Mouse (Mus musculus) CH12.LX (cell line): ENCODE results near the gene Vps33b. TPM values are rescaled to one million over a fixed set of nuclear protein-coding genes. Genes with fewer than 3 reads are reported as not detected.

ENCODE experiments used
- DNase-seq: peaks from one replicate; pipeline ENCODE4 v3.0.0-alpha.2; 2013; ENCODE audit errors: extremely low read depth
- H3K27ac ChIP-seq: 2 replicates; pipeline ENCODE4 v1.5.1; 2012; ENCODE audit warnings: low read depth, mild to moderate bottlenecking, control low read depth, moderate library complexity; ENCODE audit not compliant: insufficient read depth
- H3K27me3 ChIP-seq: replicated peaks from 2 replicates; pipeline ENCODE3; 2012; ENCODE audit warnings: inconsistent platforms
- H3K36me3 ChIP-seq, 2 experiments: replicated peaks in 1 of 2; 2 replicates each; pipeline versions ENCODE3 to v1.6.1; 2012; ENCODE audit warnings: inconsistent platforms in 1 of 2, low read length in 1 of 2, mild to moderate bottlenecking in 1 of 2, mixed read lengths in 1 of 2, moderate library complexity in 1 of 2; ENCODE audit not compliant: control insufficient read depth in 1 of 2, insufficient read depth in 1 of 2
- H3K4me1 ChIP-seq, 2 experiments: 2 replicates each; pipeline ENCODE4 v1.6.1; 2012; ENCODE audit warnings: inconsistent platforms in 1 of 2, moderate library complexity in 1 of 2; ENCODE audit not compliant: insufficient read depth in 2 of 2, control insufficient read depth in 1 of 2
- H3K4me2 ChIP-seq: 2 replicates; pipeline ENCODE4 v1.6.1; 2012; ENCODE audit warnings: low read depth, mild to moderate bottlenecking, control low read depth; ENCODE audit not compliant: poor library complexity, insufficient read depth, severe bottlenecking
- H3K4me3 ChIP-seq, 3 experiments: fragments of 150-350 bp in 1 of 3; sonication (generic) in 1 of 3; replicated peaks in 1 of 3; 2 replicates each; pipeline versions ENCODE3 to v1.5.1; 2011 to 2012; ENCODE audit warnings: low read depth in 2 of 3, low read length in 2 of 3, mild to moderate bottlenecking in 2 of 3, moderate library complexity in 2 of 3, control low read depth in 1 of 3, improper control_type of control experiment in 1 of 3, inconsistent platforms in 1 of 3, mixed read lengths in 1 of 3; ENCODE audit not compliant: poor library complexity in 1 of 3
- H3K79me2 ChIP-seq: replicated peaks from 2 replicates; pipeline ENCODE4 v1.6.1; 2012; ENCODE audit warnings: mild to moderate bottlenecking, moderate library complexity; ENCODE audit not compliant: control insufficient read depth, poor library complexity, insufficient read depth, severe bottlenecking; ENCODE audit errors: extremely low read depth
- H3K9ac ChIP-seq: 2 replicates; pipeline ENCODE4 v1.6.1; 2012; ENCODE audit warnings: low read depth, mild to moderate bottlenecking, control low read depth, moderate library complexity; ENCODE audit not compliant: insufficient read depth
- H3K9me3 ChIP-seq: replicated peaks from 2 replicates; pipeline ENCODE3; 2012; ENCODE audit warnings: low read length, inconsistent platforms, mixed read lengths
- BHLHE40 ChIP-seq: IDR thresholded peaks from 2 replicates; pipeline ENCODE4 v1.6.1; 2011; ENCODE audit warnings: mild to moderate bottlenecking, low read depth, low read length, improper control_type of control experiment
- CHD2 ChIP-seq: IDR thresholded peaks from 2 replicates; pipeline ENCODE4 v1.6.1; 2011; ENCODE audit warnings: low read length, improper control_type of control experiment
- CTCF ChIP-seq, 2 experiments: IDR thresholded peaks in 1 of 2; conservative IDR thresholded peaks in 1 of 2; 2 replicates each; pipeline ENCODE4 v1.5.1; 2011 to 2012; ENCODE audit warnings: low read depth in 2 of 2, low read length in 2 of 2, improper control_type of control experiment in 1 of 2, inconsistent platforms in 1 of 2, mild to moderate bottlenecking in 1 of 2, moderate library complexity in 1 of 2
- E2F4 ChIP-seq: IDR thresholded peaks from 2 replicates; pipeline ENCODE4 v1.6.1; 2011; ENCODE audit warnings: low read depth, low read length, improper control_type of control experiment; ENCODE audit not compliant: insufficient replicate concordance
- ELF1 ChIP-seq: IDR thresholded peaks from 2 replicates; pipeline ENCODE4 v1.6.1; 2014; ENCODE audit warnings: low read depth, mild to moderate bottlenecking, inconsistent platforms, low read length, improper control_type of control experiment
- EP300 ChIP-seq: IDR thresholded peaks from 2 replicates; pipeline ENCODE4 v1.6.1; 2011; ENCODE audit warnings: low read length, improper control_type of control experiment
- ETS1 ChIP-seq: conservative IDR thresholded peaks from 2 replicates; pipeline ENCODE4 v1.6.1; 2012; ENCODE audit warnings: low read depth, mild to moderate bottlenecking, inconsistent platforms, low read length, improper control_type of control experiment, moderate library complexity
- HCFC1 ChIP-seq: IDR thresholded peaks from 2 replicates; pipeline ENCODE4 v1.6.1; 2012; ENCODE audit warnings: low read depth, mild to moderate bottlenecking, inconsistent platforms, low read length, improper control_type of control experiment
- IRF4 ChIP-seq: IDR thresholded peaks from 2 replicates; pipeline ENCODE4 v1.6.1; 2014; ENCODE audit warnings: low read depth, mild to moderate bottlenecking, inconsistent platforms, low read length, improper control_type of control experiment
- JUN ChIP-seq: IDR thresholded peaks from 2 replicates; pipeline ENCODE4 v1.6.1; 2011; ENCODE audit warnings: low read depth, mild to moderate bottlenecking, low read length, improper control_type of control experiment, moderate library complexity; ENCODE audit not compliant: insufficient read depth
- JUND ChIP-seq: conservative IDR thresholded peaks from 2 replicates; pipeline ENCODE4 v1.6.1; 2011; ENCODE audit warnings: low read depth, low read length, improper control_type of control experiment
- KAT2A ChIP-seq: IDR thresholded peaks from 2 replicates; pipeline ENCODE4 v1.6.1; 2012; ENCODE audit warnings: low read length, improper control_type of control experiment, inconsistent platforms; ENCODE audit not compliant: insufficient replicate concordance
- MAFK ChIP-seq: IDR thresholded peaks from 2 replicates; pipeline ENCODE4 v1.6.1; 2011; ENCODE audit warnings: low read length, improper control_type of control experiment; ENCODE audit not compliant: insufficient replicate concordance
- MAX ChIP-seq: IDR thresholded peaks from 2 replicates; pipeline ENCODE4 v1.6.1; 2011; ENCODE audit warnings: low read length, improper control_type of control experiment
- MEF2A ChIP-seq: IDR thresholded peaks from 2 replicates; pipeline ENCODE4 v1.6.1; 2014; ENCODE audit warnings: low read depth, mild to moderate bottlenecking, inconsistent platforms, low read length, improper control_type of control experiment, borderline replicate concordance
- MXI1 ChIP-seq: IDR thresholded peaks from 2 replicates; pipeline ENCODE4 v1.6.1; 2011; ENCODE audit warnings: mild to moderate bottlenecking, low read depth, low read length, improper control_type of control experiment
- MYC ChIP-seq: IDR thresholded peaks from 2 replicates; pipeline ENCODE4 v1.6.1; 2011; ENCODE audit warnings: low read depth, mild to moderate bottlenecking, improper control_type of control experiment, low read length
- NELFE ChIP-seq: IDR thresholded peaks from 2 replicates; pipeline ENCODE4 v1.6.1; 2011; ENCODE audit warnings: low read depth, low read length, improper control_type of control experiment
- NRF1 ChIP-seq: IDR thresholded peaks from 2 replicates; pipeline ENCODE4 v1.6.1; 2014; ENCODE audit warnings: low read depth, mild to moderate bottlenecking, inconsistent platforms, low read length, improper control_type of control experiment, moderate library complexity
- POLR2AphosphoS2 ChIP-seq: IDR thresholded peaks from 2 replicates; pipeline ENCODE4 v1.6.1; 2011; ENCODE audit warnings: low read depth, low read length, improper control_type of control experiment
- RAD21 ChIP-seq: IDR thresholded peaks from 2 replicates; pipeline ENCODE4 v1.6.1; 2011; ENCODE audit warnings: low read depth, mild to moderate bottlenecking, low read length, improper control_type of control experiment, moderate library complexity
- RCOR1 ChIP-seq: conservative IDR thresholded peaks from 2 replicates; pipeline ENCODE4 v1.6.1; 2012; ENCODE audit warnings: low read depth, mild to moderate bottlenecking, inconsistent platforms, low read length, improper control_type of control experiment
- SMC3 ChIP-seq: IDR thresholded peaks from 2 replicates; pipeline ENCODE4 v1.6.1; 2011; ENCODE audit warnings: low read depth, low read length, improper control_type of control experiment
- TBP ChIP-seq: conservative IDR thresholded peaks from 2 replicates; pipeline ENCODE4 v1.6.1; 2011; ENCODE audit warnings: low read depth, low read length, improper control_type of control experiment
- TCF12 ChIP-seq: IDR thresholded peaks from 2 replicates; pipeline ENCODE4 v1.6.1; 2014; ENCODE audit warnings: low read depth, mild to moderate bottlenecking, inconsistent platforms, low read length, improper control_type of control experiment
- UBTF ChIP-seq: IDR thresholded peaks from 2 replicates; pipeline ENCODE4 v1.6.1; 2012; ENCODE audit warnings: low read depth, mild to moderate bottlenecking, inconsistent platforms, low read length, improper control_type of control experiment, moderate library complexity
- USF1 ChIP-seq: IDR thresholded peaks from 2 replicates; pipeline ENCODE4 v1.6.1; 2014; ENCODE audit warnings: low read depth, mild to moderate bottlenecking, inconsistent platforms, low read length, improper control_type of control experiment
- USF2 ChIP-seq: conservative IDR thresholded peaks from 2 replicates; pipeline ENCODE4 v1.6.1; 2011; ENCODE audit warnings: low read depth, low read length, improper control_type of control experiment
- ZC3H11A ChIP-seq: IDR thresholded peaks from 2 replicates; pipeline ENCODE4 v1.6.1; 2012; ENCODE audit warnings: low read depth, mild to moderate bottlenecking, inconsistent platforms, low read length, improper control_type of control experiment
- ZKSCAN1 ChIP-seq: IDR thresholded peaks from 2 replicates; pipeline ENCODE4 v1.6.1; 2012; ENCODE audit warnings: low read depth, inconsistent platforms, low read length, improper control_type of control experiment, borderline replicate concordance
- ZMIZ1 ChIP-seq: IDR thresholded peaks from 2 replicates; pipeline ENCODE4 v1.6.1; 2012; ENCODE audit warnings: low read depth, mild to moderate bottlenecking, inconsistent platforms, low read length, improper control_type of control experiment
- ZNF384 ChIP-seq: IDR thresholded peaks from 2 replicates; pipeline ENCODE4 v1.6.1; 2012; ENCODE audit warnings: low read depth, low read length, improper control_type of control experiment, inconsistent platforms
- dilution Hi-C: fragments of 300-500 bp; cut with MboI; formaldehyde crosslinking; loops from 2 replicates; pipeline ENCODE4 v1.14.3; 2020; ENCODE audit warnings: low sequenced_read_pairs; ENCODE audit not compliant: extremely low pct_unique_long_range_greater_than_20kb, extremely low pct_ligation_motif_present
- in situ Hi-C: fragments of 300-500 bp; cut with MboI; formaldehyde crosslinking; loops from 3 replicates; pipeline ENCODE4 v1.14.3; 2019; ENCODE audit warnings: low sequenced_read_pairs, low pct_ligation_motif_present, low pct_unique_long_range_greater_than_20kb, mixed read lengths
- polyA plus RNA-seq: library from polyadenylated mRNA; unstranded; fragments of >175 nt; gene quantifications from 2 replicates; pipeline ENCODE4 v1.2.1, GENCODE M21; 2012; ENCODE audit warnings: low read depth; ENCODE audit not compliant: insufficient read length
- total RNA-seq, 2 experiments: library from RNA; depleted of rRNA; stranded (reverse); fragments of 300-350 nt in 1 of 2; fragments of >200 nt in 1 of 2; gene quantifications; 2 replicates each; pipeline ENCODE4 v1.2.3; 2012 to 2014

Vps33b gene
- total and polyA plus RNA-seq, 3 experiments, result 15.5 to 23.2 (median 16.6) TPM

- H3K36me3 ChIP-seq, result no peaks in the 10 kb centered on the region
- H3K4me1 ChIP-seq, result peaks cover 2 to 24% of the 10 kb centered on the region in 2 experiments; a peak in 3 of 4 replicates
- no peak overlapping the region for H3K4me3 ChIP-seq
- peaks cover 1% of the 10 kb centered on the region for H3K27me3 ChIP-seq
- no peaks in the 10 kb centered on the region for H3K79me2 ChIP-seq
- no peak overlapping the region for H3K9ac ChIP-seq
- in situ Hi-C loops (loop anchor here (25.0 kb wide), 1 partner anchor 244 kb away; the partner anchor contains the start of gene Zfp710), dilution Hi-C loops (no loop called here)
- H3K4me2 ChIP-seq, result no peak overlapping the region
- 0 out of 2 replicates have a peak, but pooled peaks have one; percentile 26 for TF ChIP-seq ZC3H11A
- TF ChIP-seq ETS1, result no peak
- TF ChIP-seq E2F4, result no peak
- peak; percentile 42 for TF ChIP-seq RAD21
- no peak for TF ChIP-seq NRF1
- TF ChIP-seq MYC, result peak; percentile 65; the same call in 1 of the 2 replicates
- TF ChIP-seq ZMIZ1, result no peak
- no peak for TF ChIP-seq USF1
- peak; percentile 64 for TF ChIP-seq SMC3
- TF ChIP-seq BHLHE40, result no peak
- no peak for TF ChIP-seq RCOR1
- no peak for TF ChIP-seq TBP
- peak in 1 of 2 experiments; percentile 74; a peak in 2 of 4 replicates for TF ChIP-seq CTCF (conservative IDR thresholded peaks at IDR 0.05 in 1 of 2, IDR thresholded peaks at IDR 0.05 in 1 of 2; ENCODE audit: low read depth in 2 of 2, low read length in 2 of 2)
- no peak for TF ChIP-seq ELF1
- TF ChIP-seq EP300, result no peak
- TF ChIP-seq USF2, result no peak
- no peak for TF ChIP-seq UBTF
- no peak for TF ChIP-seq JUN
- TF ChIP-seq POLR2AphosphoS2, result no peak
- no peak for TF ChIP-seq ZKSCAN1
- TF ChIP-seq MAX, result no peak
- TF ChIP-seq CHD2, result no peak
- no peak for TF ChIP-seq KAT2A
- TF ChIP-seq MXI1, result no peak
- TF ChIP-seq MAFK, result no peak
- TF ChIP-seq NELFE, result no peak
- no peak for TF ChIP-seq IRF4
- no peak for TF ChIP-seq JUND
- TF ChIP-seq HCFC1, result no peak
- TF ChIP-seq ZNF384, result peak; percentile 52
- no peak for TF ChIP-seq TCF12
- no peak for TF ChIP-seq MEF2A
- no peak overlapping the region for H3K27ac ChIP-seq
- DNase-seq, result no peak
- H3K9me3 ChIP-seq, result no peaks in the 10 kb centered on the region
These were observed 13.5 kb upstream of the Vps33b start for GRCm38 (mm10) chr7:80255981-80256380.
